Mouse (Mus musculus) B cell, adult 67 days (primary cell): ENCODE measurements around the gene Ptpn5. TPM values are rescaled to one million over a fixed set of nuclear protein-coding genes. Genes with fewer than 3 reads are reported as not detected.

ENCODE experiments used
- total RNA-seq, 2 experiments: library from RNA; stranded (reverse); gene quantifications; 4 replicates each; pipeline ENCODE4 v1.2.4; 2023

Gene Ptpn5
- not detected for total RNA-seq

GRCm38 (mm10) chr7:47133331-47133730 is at the start of gene Ptpn5:
TSS of gene Ptpn5 (minus strand) at chr7:47133684.

GRCm38 (mm10) chr7:47050366-47050765 is 83.1 kb downstream of the Ptpn5 start, which contains the start of gene Tmem86a:
TSS of gene Tmem86a (plus strand) at chr7:47050601.

Other genes starting within 250 kb of the Ptpn5 start
- gene Tsg101, start 213.7 kb downstream of the Ptpn5 start, total RNA-seq: 10 to 100 TPM; 58.6 to 68.4 TPM
- gene Uevld, start 175.2 kb downstream of the Ptpn5 start, total RNA-seq: 10 to 100 TPM in 1 of 2 experiments, 1 to 10 TPM in 1; 7.3 to 11.6 TPM
- not detected for gene Gm9999, start 150.1 kb downstream of the Ptpn5 start, total RNA-seq
- gene Spty2d1, start 125.3 kb downstream of the Ptpn5 start, total RNA-seq: 10 to 100 TPM; 90.3 to 95.4 TPM
- gene Tmem86a, start 83.1 kb downstream of the Ptpn5 start, total RNA-seq: 1 to 10 TPM; 4.4 to 5.1 TPM
- gene Mrgpra6, start 71.2 kb upstream of the Ptpn5 start, total RNA-seq: not detected
- gene Mrgpra9, start 119.2 kb upstream of the Ptpn5 start, total RNA-seq: not detected
- not detected for gene Mrgpra1, start 220.6 kb upstream of the Ptpn5 start, total RNA-seq